Comparison of ENCODE assay signal across 7 mouse cellular contexts in the genomic region with DNA sequence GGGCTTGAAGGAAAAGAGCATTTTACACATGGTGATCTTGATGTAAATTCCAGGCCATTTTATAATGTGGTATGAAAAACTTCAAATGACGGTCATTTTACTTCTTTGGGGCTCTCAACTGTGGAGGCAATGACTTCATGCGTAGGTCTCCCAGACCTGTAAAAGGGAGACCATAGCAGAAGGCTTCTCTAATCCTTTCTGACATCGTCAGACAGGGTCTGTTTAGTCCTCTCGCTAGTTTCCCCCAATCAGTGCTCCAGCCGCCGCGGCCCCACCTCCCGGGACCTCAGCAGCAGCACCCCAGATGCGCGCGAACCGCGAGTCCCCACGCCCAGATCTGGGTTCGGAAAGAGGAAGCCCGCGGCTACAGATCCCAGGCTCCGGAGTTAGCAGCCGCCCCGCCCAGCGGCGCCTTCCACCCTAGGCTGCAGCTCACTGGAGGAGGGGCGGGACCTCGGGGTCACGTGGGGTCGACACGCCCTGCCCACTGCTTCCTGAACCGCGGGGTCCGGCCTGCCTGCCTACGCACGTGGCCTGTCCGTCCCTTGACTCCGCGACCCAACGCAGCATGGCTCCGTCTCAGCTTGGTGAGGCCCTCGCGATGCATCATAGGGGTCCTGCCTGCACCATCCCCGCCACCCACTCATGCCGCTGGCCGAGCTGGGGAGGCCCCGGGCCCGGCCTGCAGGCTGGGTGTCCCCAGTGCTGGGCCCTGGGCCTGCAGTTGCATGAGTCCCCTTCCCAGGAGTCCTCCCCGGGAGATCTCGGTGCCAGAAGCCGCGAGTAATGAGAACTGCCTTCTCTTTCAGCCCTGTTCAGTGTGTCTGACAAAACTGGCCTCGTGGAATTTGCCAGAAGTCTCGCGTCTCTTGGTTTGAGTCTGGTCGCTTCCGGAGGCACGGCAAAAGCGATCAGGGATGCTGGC. TPM values are rescaled to one million over a fixed set of nuclear protein-coding genes. Genes with fewer than 3 reads are reported as not detected.
A peak's percentile ranks its signal among the peaks of the same experiment; 100 is the strongest.
DNase-seq lines count a peak whose midpoint lies in the region; ATAC-seq lines count a peak whose summit lies in the region.

A gene (plus strand): TSS at position 463 of the 925 bp plus-strand sequence.

- no peaks in the 10 kb centered on the region; the same call in 1 of the 2 replicates for H3K36me3 ChIP-seq in embryonic facial prominence, embryonic 11.5 days (replicated peaks; ENCODE audit: control insufficient read depth, insufficient read depth, low read depth, low read length)
- H3K36me3 ChIP-seq in limb, embryonic 10.5 days: peaks cover 35% of the 10 kb centered on the region
- H3K36me3 ChIP-seq in midbrain, embryonic 13.5 days: peaks cover 24% of the 10 kb centered on the region

- under 1% methylated on average over 55 of the region's 55 CpGs for WGBS in embryonic facial prominence, embryonic 11.5 days
- WGBS in limb, embryonic 10.5 days: 1% methylated on average over 55 of the region's 55 CpGs
- WGBS in midbrain, embryonic 13.5 days: under 1% methylated on average over 54 of the region's 55 CpGs

- H3K9ac ChIP-seq in embryonic facial prominence, embryonic 11.5 days (replicated peaks; ENCODE audit: low read length): peak within 1 kb of the TSS; percentile 64
- peak within 1 kb of the TSS; percentile 75 for H3K9ac ChIP-seq in midbrain, embryonic 13.5 days (replicated peaks)

- no peaks in the 10 kb centered on the region for H3K27me3 ChIP-seq in embryonic facial prominence, embryonic 11.5 days (ENCODE audit: control insufficient read depth, insufficient read depth, low read length)
- H3K27me3 ChIP-seq in limb, embryonic 10.5 days (ENCODE audit: low read depth, poor library complexity, severe bottlenecking): no peaks in the 10 kb centered on the region
- H3K27me3 ChIP-seq in midbrain, embryonic 13.5 days: no peaks in the 10 kb centered on the region

- H3K9me3 ChIP-seq in embryonic facial prominence, embryonic 11.5 days (replicated peaks; ENCODE audit: control insufficient read depth, low read length): no peaks in the 10 kb centered on the region
- no peaks in the 10 kb centered on the region for H3K9me3 ChIP-seq in limb, embryonic 10.5 days (replicated peaks)
- no peaks in the 10 kb centered on the region; the same call in 1 of the 2 replicates for H3K9me3 ChIP-seq in midbrain, embryonic 13.5 days

- peak within 1 kb of the TSS; percentile 45 for H3K4me3 ChIP-seq in embryonic facial prominence, embryonic 11.5 days (ENCODE audit: low read depth, low read length)
- peak within 1 kb of the TSS; percentile 82 for H3K4me3 ChIP-seq in limb, embryonic 10.5 days
- H3K4me3 ChIP-seq in midbrain, embryonic 13.5 days (replicated peaks): peak within 1 kb of the TSS; percentile 59

- H3K4me2 ChIP-seq in embryonic facial prominence, embryonic 11.5 days (ENCODE audit: low read depth, low read length): peak within 1 kb of the TSS; percentile 57
- H3K4me2 ChIP-seq in midbrain, embryonic 13.5 days (replicated peaks): peak within 1 kb of the TSS; percentile 82

- peak within 1 kb of the TSS; percentile 1; the same call in 1 of the 2 replicates for H3K27ac ChIP-seq in embryonic facial prominence, embryonic 11.5 days (replicated peaks; ENCODE audit: low read depth, low read length)
- peak within 1 kb of the TSS; percentile 94 for H3K27ac ChIP-seq in limb, embryonic 10.5 days
- H3K27ac ChIP-seq in midbrain, embryonic 13.5 days: peak within 1 kb of the TSS; percentile 54

- DNase-seq in adrenal gland, postnatal 14 days: peak; percentile 95
- DNase-seq in embryonic facial prominence, embryonic 11.5 days (ENCODE audit: low spot score): peak; percentile 95
- peak; percentile 91 for DNase-seq in kidney, adult 11 months
- peak; percentile 96 for DNase-seq in limb, embryonic 10.5 days (ENCODE audit: low spot score)
- peak; percentile 86 for DNase-seq in spleen, adult 12 weeks (ENCODE audit: low spot score)

- ATAC-seq in embryonic facial prominence, embryonic 11.5 days (replicated peaks; ENCODE audit: insufficient number of reproducible peaks, low FRiP score, low TSS enrichment, low read depth): peak; percentile 99
- peak; percentile 97 for ATAC-seq in granulocyte monocyte progenitor cell, adult 5-6 weeks (replicated peaks; ENCODE audit: poor library complexity, severe bottlenecking)
- ATAC-seq in midbrain, embryonic 13.5 days: peak; percentile 99

- no peaks in the 10 kb centered on the region for H3K4me1 ChIP-seq in embryonic facial prominence, embryonic 11.5 days (ENCODE audit: control insufficient read depth, insufficient read depth, low read length)
- peaks cover 15% of the 10 kb centered on the region for H3K4me1 ChIP-seq in limb, embryonic 10.5 days
- H3K4me1 ChIP-seq in midbrain, embryonic 13.5 days (replicated peaks): peaks cover 12% of the 10 kb centered on the region

RNA-seq across cellular contexts. Expression of the gene that starts here (rescaled TPM):
- 49.2 and 51.4 TPM in 2 replicates for total RNA-seq in adrenal gland, postnatal 14 days (2021)
- 61.2 and 66.6 TPM in 2 replicates for polyA plus RNA-seq in embryonic facial prominence, embryonic 11.5 days (2014; fragmentation: Nextera tagmentation; extraction: Ambion mirVana)
- total RNA-seq in granulocyte monocyte progenitor cell, adult 5-6 weeks (2014; fragmentation: Nextera tagmentation): 89.3 and 116 TPM in 2 replicates
- 166 and 206 TPM in 2 replicates for total RNA-seq in granulocyte monocyte progenitor cell, adult 5-6 weeks (2017)
- 78.5 and 91.1 TPM in 2 replicates for polyA plus RNA-seq in limb, embryonic 10.5 days (2016; fragmentation: Nextera tagmentation; extraction: Ambion mirVana)
- 27.5 and 28.0 TPM in 2 replicates for polyA plus RNA-seq in midbrain, embryonic 13.5 days (2015; fragmentation: Nextera tagmentation; extraction: Ambion mirVana)

Comparison
In these comparisons a context has a peak if more than half of its experiments do, and no peak if none do; other contexts are left out.
1. Peak in every context shown above with its lines: DNase-seq, ATAC-seq, H3K4me3 ChIP-seq and H3K27ac ChIP-seq.
2. H3K27ac ChIP-seq: peak in every context shown above with its lines; median percentile 94 in limb, embryonic 10.5 days; 54 in midbrain, embryonic 13.5 days; 1 in embryonic facial prominence, embryonic 11.5 days.